Mouse (Mus musculus) midbrain, postnatal 0 days (tissue): ENCODE measurements around the gene Retreg3. TPM values are rescaled to one million over a fixed set of nuclear protein-coding genes. Genes with fewer than 3 reads are reported as not detected.
"Not testable (repeated sequence)": the region's sequence is repeated elsewhere in the genome, so short reads cannot be mapped to it uniquely, and the experiment has no call there.

ENCODE experiments used
- ATAC-seq: fragments of 200-750 bp; cut with Nextera tagmentation; 2 replicates; pipeline ENCODE4 v1.8.0; 2017; ENCODE audit warnings: moderate number of reproducible peaks, mild to moderate bottlenecking, moderate TSS enrichment, moderate library complexity; ENCODE audit not compliant: low FRiP score
- DNase-seq: peaks from one replicate; pipeline ENCODE4 v3.0.0-alpha.2; 2015; ENCODE audit warnings: low spot score
- H3K27ac ChIP-seq: fragments of 300-500 bp; sonication (generic); 2 replicates; pipeline ENCODE4 v1.5.1; 2014; ENCODE audit warnings: low read depth, mild to moderate bottlenecking, low read length, mixed read lengths
- H3K27me3 ChIP-seq: fragments of 300-500 bp; sonication (generic); 2 replicates; pipeline ENCODE4 v1.6.1; 2014; ENCODE audit warnings: low read length, control low read depth, mixed read lengths; ENCODE audit not compliant: insufficient read depth
- H3K36me3 ChIP-seq: fragments of 300-500 bp; sonication (generic); 2 replicates; pipeline ENCODE4 v1.6.1; 2014; ENCODE audit warnings: low read length, control low read depth, mixed read lengths; ENCODE audit not compliant: insufficient read depth
- H3K4me1 ChIP-seq: fragments of 300-500 bp; sonication (generic); 2 replicates; pipeline ENCODE4 v1.6.1; 2014; ENCODE audit warnings: mild to moderate bottlenecking, control low read depth, antibody characterized with exemption, low read length, mixed read lengths; ENCODE audit not compliant: insufficient read depth
- H3K4me2 ChIP-seq: fragments of 300-500 bp; sonication (generic); 2 replicates; pipeline ENCODE4 v1.6.1; 2014; ENCODE audit warnings: low read depth, mild to moderate bottlenecking, low read length, mixed read lengths; ENCODE audit not compliant: poor library complexity, severe bottlenecking
- H3K4me3 ChIP-seq: fragments of 300-500 bp; sonication (generic); 2 replicates; pipeline ENCODE4 v1.5.1; 2014; ENCODE audit warnings: low read depth, mild to moderate bottlenecking, low read length, moderate library complexity
- H3K9ac ChIP-seq: fragments of 300-500 bp; sonication (generic); replicated peaks from 2 replicates; pipeline ENCODE4 v1.6.1; 2014; ENCODE audit warnings: mild to moderate bottlenecking, low read length, moderate library complexity, mixed read lengths; ENCODE audit not compliant: poor library complexity, severe bottlenecking
- H3K9me3 ChIP-seq: fragments of 300-500 bp; sonication (generic); 2 replicates; pipeline ENCODE4 v1.6.1; 2016; ENCODE audit warnings: low read length, control low read depth
- CTCF ChIP-seq: IDR thresholded peaks from 2 replicates; pipeline ENCODE4 v1.5.1; 2016; ENCODE audit warnings: antibody characterized with exemption, mild to moderate bottlenecking
- WGBS: fragments of 180-500 bp; shearing (Covaris S2); extraction: QIAGEN DNeasy Blood & Tissue Kit; methylation state at CpG from one replicate; pipeline ENCODE4 v1.1.7; 2014; 5-methylcytosine and 5-hydroxymethylcytosine counted together
- polyA plus RNA-seq: library from polyadenylated mRNA; unstranded; fragments of >200 nt; fragmentation: Nextera tagmentation; extraction: Ambion mirVana; gene quantifications from 2 replicates; pipeline ENCODE4 v1.2.1, GENCODE M21; 2015
- total RNA-seq: library from RNA; depleted of rRNA; stranded (reverse); fragments of >200 nt; gene quantifications from 2 replicates; pipeline ENCODE4 v1.2.3, GENCODE M21; 2014

Gene Retreg3
- total and polyA plus RNA-seq, 2 experiments from 2014 or later = 24.8 to 54.9 TPM

DNA sequence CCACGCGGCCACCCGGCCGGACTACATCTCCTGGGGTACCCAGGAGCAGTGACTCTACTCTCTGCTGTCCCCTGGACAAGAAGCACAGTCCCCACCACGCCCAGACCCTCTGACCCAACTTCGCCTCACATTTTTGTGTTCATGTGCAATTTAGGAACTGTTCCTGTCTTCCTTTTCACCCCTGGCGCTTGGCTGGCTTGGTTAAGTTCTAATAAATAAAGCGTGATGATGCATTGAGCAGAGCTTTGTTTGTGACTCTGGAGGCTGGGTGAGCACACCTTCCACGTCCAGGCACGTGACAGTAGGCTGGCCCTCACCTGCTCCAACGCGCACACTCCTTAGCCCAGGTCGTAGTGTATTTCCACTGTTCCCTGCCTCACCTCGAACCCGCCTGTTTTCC lies 41.9 kb upstream of the Retreg3 start:
- H3K4me3 ChIP-seq = no peak overlapping the region
- H3K36me3 ChIP-seq = peaks cover 32% of the 10 kb centered on the region
- H3K9me3 ChIP-seq = no peaks in the 10 kb centered on the region
- DNase-seq (no peak), ATAC-seq (no peak)
- no peak overlapping the region for H3K9ac ChIP-seq
- no peak overlapping the region for H3K4me2 ChIP-seq
- TF ChIP-seq CTCF = no peak
- peaks cover 25% of the 10 kb centered on the region for H3K27me3 ChIP-seq
- H3K27ac ChIP-seq = no peak overlapping the region
- WGBS = 91% methylated on average over 15 of the region's 15 CpGs
- no peaks in the 10 kb centered on the region for H3K4me1 ChIP-seq

DNA sequence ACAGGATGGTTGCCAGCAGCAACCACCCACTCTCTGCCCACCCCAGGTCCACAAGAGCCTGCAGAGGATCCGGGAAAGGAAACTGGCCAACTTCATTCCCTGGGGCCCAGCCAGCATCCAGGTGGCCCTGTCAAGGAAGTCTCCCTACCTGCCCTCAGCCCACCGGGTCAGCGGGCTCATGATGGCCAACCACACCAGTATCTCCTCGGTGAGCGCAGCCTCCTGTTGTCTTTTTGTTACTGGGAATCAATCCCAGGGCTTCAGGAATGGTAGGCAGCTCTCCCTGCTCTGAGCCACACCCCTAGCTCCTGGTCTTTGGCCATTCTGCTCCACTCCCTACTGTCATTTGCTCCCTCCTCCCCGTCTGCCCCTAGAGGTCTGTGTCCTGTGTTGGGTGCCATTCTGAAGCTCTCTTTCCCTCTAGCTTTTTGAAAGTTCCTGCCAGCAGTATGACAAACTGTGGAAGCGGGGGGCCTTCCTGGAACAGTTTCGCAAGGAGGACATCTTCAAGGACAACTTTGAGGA lies 41.4 kb upstream of the Retreg3 start:
- WGBS = 82% methylated on average over 6 of the region's 8 CpGs
- peaks cover 20% of the 10 kb centered on the region for H3K27me3 ChIP-seq
- ATAC-seq, H3K4me3 ChIP-seq, H3K9ac ChIP-seq, H3K4me1 ChIP-seq, DNase-seq, H3K9me3 ChIP-seq, H3K27ac ChIP-seq, H3K4me2 ChIP-seq: not testable (repeated sequence)
- H3K36me3 ChIP-seq = peaks cover 27% of the 10 kb centered on the region

DNA sequence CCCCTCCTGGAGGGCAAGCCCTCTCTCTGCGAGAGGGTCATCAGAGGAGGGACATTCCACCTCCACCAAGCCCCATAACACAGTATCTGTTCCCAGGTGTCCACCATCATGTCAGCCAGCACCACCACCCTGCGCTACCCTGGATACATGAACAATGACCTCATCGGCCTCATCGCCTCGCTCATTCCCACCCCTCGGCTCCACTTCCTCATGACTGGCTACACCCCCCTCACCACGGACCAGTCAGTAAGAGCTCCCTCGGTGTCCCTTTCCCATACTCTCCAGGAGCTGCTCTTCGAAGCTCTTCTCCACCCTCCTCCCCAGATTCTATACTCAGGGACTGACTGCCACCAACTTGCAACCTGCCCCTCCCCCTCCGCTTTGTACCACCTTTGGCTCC lies 40.5 kb upstream of the Retreg3 start:
- not testable (repeated sequence) for H3K4me1 ChIP-seq, ATAC-seq, H3K9ac ChIP-seq, H3K9me3 ChIP-seq, DNase-seq, H3K27ac ChIP-seq, H3K4me2 ChIP-seq, H3K4me3 ChIP-seq
- Histone ChIP-seq H3K36me3 (peaks cover 20% of the 10 kb centered on the region), H3K27me3 (peaks cover 13% of the 10 kb centered on the region)
- 70% methylated on average over 7 of the region's 10 CpGs for WGBS

DNA sequence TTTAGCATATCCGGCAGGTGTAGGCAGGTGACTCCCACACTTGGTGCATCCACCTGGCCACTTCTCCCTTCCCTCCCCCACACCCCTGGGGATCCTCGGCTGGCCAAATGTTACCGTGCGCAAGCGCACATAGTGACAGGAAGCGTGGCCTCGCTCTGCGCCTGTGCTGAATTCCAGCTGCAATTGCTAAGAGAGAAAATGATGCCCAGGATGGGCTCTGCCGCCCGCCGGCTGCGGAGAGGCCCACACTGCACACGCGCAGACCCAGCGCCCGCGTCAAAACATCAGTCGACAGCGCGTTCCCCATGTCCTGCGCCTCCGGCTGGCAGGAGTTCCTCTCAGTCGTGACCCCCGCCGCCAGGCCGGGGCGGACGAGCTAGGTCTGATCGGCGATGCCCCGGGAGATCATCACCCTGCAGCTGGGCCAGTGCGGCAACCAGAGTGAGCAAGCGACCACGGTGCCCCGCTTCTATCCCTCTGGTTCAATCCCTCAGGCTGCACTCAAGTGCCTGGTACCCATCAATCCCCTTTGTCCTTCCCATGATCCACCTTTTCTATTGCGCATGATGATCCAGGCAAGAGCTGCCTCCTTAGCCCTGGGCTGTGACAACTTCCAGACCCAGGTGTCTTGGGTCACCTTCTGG lies 36.2 kb upstream of the Retreg3 start, which contains the start of gene Tubg2:
Tubg2 (plus strand) TSS at position 180 of the 644 bp plus-strand sequence.
- peak within 1 kb of the TSS; percentile 85 for H3K27ac ChIP-seq
- peak within 1 kb of the TSS; percentile 47 for H3K4me3 ChIP-seq
- 1% methylated on average over 36 of the region's 36 CpGs for WGBS
- H3K36me3 ChIP-seq = no peaks in the 10 kb centered on the region
- peak within 1 kb of the TSS; percentile 84 for H3K4me2 ChIP-seq
- H3K27me3 ChIP-seq = no peaks in the 10 kb centered on the region
- DNase-seq = peak; percentile 94
- H3K4me1 ChIP-seq = 0 out of 2 replicates have a peak, but pooled peaks cover 4% of the 10 kb centered on the region
- peak within 1 kb of the TSS; percentile 66 for H3K9ac ChIP-seq
- peak; percentile 4; the same call in 1 of the 2 replicates for TF ChIP-seq CTCF
- peak; percentile 84 for ATAC-seq
- no peaks in the 10 kb centered on the region for H3K9me3 ChIP-seq

DNA sequence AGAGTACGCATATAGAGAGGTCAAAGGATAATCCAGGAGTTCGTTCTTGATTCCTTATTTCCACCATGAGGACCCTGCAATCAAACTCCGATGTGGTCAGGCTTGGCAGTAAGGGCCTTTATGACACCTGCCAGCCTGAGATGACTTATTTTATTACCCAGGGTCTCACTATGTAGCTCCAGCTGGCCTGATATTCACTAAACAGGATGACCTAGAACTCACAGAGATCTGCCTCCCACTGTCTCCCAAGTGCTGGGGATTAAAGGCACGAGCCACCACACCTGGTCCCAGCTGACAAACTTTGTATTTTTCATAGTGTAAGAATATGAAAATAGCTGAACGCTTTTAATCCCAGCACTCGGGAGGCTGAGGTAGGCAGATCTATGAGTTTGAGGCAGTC lies 35.5 kb upstream of the Retreg3 start:
- no peak for TF ChIP-seq CTCF
- H3K9ac ChIP-seq = no peak overlapping the region
- H3K4me3 ChIP-seq = peak overlapping the region; percentile 47; the same call in 1 of the 2 replicates
- peak overlapping the region; percentile 84 for H3K4me2 ChIP-seq
- H3K27me3 ChIP-seq = no peaks in the 10 kb centered on the region
- no peak for DNase-seq
- WGBS = 67% methylated on average over 6 of the region's 6 CpGs
- 0 out of 2 replicates have a peak, but pooled peaks cover 4% of the 10 kb centered on the region for H3K4me1 ChIP-seq
- no peak for ATAC-seq
- no peaks in the 10 kb centered on the region for H3K36me3 ChIP-seq
- H3K27ac ChIP-seq = no peak overlapping the region; the same call in 1 of the 2 replicates
- no peaks in the 10 kb centered on the region for H3K9me3 ChIP-seq

DNA sequence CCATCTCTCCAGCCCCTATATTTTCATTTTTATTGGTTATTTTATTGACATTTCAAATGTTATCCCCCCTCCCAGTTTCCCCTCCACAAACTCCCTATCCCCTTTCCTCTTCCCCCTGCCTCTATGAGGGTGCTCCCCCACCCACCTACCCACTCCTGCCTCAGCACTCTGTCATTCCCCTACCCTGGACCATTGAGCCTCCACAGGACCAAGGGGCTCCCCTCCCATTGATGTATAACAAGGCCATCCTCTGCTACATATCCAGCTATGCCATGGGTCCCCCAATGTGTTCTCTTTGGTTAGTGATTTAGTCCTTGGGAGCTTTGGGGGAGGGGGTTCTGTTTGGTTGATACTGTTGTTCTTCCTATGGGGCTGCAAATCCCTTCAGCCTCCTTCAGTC lies 35.0 kb upstream of the Retreg3 start:
- H3K27ac ChIP-seq = no peak overlapping the region
- no peak overlapping the region for H3K4me2 ChIP-seq
- H3K36me3 ChIP-seq = no peaks in the 10 kb centered on the region
- DNase-seq = no peak
- H3K4me1 ChIP-seq = 0 out of 2 replicates have a peak, but pooled peaks cover 4% of the 10 kb centered on the region
- TF ChIP-seq CTCF = no peak
- ATAC-seq = no peak
- no peaks in the 10 kb centered on the region for H3K27me3 ChIP-seq
- H3K9me3 ChIP-seq = no peaks in the 10 kb centered on the region
- H3K4me3 ChIP-seq = no peak overlapping the region
- H3K9ac ChIP-seq = no peak overlapping the region
